Mouse (Mus musculus) liver (tissue): Measurements from ENCODE around the gene Usp13.

Source experiments
- DNase-seq: peaks from one replicate; pipeline ENCODE4 v3.0.0-alpha.2; 2020; ENCODE audit warnings: mixed read lengths

The Usp13 gene

GRCm38 (mm10) chr3:32939802-32940501, 122.6 kb downstream of the Usp13 start:
- DNase-seq: no peak

DNA sequence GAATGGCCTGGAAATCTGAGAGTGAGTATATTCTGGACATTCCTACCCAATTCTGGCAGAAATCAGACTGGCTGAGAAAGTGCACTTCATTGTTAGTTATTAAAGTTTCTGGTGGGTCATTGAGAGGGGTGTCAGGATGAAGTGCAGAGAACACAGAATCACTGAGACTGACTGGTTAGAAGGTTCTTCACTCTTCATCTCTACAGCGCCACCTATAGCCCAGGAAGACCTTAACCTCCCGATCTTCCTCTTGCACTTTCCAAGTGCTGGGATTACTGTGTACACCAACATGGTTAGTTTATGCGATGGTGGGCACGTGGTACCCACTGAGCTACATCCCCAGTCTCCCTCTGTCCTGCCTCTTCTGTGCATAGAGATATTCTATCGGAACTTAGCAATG, 130.1 kb downstream of the Usp13 start:
- no peak for DNase-seq

DNA sequence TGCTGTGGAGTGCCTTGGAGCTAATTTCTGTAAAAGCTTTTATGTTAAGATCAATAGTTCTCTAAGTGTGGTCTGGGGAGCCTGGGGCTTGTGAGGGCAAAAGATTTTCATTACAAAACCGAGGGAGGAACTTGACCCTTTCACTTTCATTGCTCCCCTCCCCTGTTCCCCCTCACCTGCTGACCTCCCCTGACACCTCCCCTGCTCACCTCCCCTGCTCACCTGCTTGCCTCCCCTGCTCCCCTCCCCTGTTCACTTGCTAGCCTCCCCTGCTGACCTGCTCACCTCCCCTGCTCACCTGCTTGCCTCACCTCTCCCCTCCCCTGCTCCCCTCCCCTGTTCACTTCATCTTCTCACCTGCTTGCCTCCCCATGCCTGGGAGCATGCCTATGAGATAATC, 134.0 kb downstream of the Usp13 start:
- no peak for DNase-seq

GRCm38 (mm10) chr3:32961494-32961893, 144.1 kb downstream of the Usp13 start:
- DNase-seq: no peak

GRCm38 (mm10) chr3:32965528-32965927, 148.2 kb downstream of the Usp13 start:
- no peak for DNase-seq

DNA sequence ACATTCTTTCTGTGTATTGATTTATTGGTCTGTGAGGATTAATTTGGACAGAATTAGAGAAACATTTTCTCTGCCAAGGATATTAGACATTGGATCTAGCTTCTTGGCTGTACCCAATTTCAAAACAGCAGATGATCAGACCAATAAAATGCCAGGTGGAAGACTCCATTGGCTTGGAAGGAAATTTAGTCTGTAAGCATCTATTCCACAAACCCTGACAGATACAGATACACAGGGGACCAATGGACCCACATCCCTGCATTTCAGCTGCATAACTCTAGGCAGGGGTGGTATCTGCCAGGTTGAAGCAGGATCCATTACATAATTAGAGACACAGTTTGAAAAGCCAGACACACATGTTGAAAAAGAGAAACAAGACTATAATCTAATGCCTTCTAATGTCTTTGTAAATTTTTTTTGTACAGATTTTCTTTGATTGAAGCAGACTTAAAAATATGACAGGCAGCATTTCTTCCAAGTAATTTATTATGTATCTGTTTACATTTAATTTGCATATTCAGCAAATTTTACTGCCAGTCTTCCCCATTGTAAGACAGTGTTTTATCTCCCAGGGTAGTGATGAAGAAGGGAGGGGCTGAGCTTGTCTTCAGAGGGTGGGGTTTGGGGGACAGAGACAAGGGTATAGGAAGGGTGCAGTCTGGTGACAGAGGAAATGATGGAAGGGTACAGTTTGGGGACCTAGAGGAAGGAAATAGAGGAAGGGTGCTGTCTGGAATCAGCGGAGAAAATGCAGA, 151.5 kb downstream of the Usp13 start:
- DNase-seq: no peak

DNA sequence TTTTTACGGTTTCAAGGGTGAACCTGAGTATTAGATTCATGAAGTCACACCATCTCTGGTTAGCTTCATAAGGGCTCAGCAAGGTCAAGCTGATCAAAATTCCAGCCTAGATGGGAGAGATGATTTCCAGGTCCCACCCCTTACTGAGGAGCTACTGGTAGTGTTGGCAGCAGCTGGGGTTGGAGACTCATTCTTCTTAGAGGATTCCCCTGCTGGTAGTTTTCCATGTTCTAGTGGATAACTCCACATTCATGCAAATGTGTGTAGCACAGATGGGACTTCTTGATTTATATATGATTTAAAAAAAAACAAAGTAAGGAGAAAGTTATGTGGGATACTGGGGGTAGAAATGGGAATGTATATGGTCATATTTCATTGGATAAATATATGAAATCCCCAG, 152.9 kb downstream of the Usp13 start:
- DNase-seq: no peak

DNA sequence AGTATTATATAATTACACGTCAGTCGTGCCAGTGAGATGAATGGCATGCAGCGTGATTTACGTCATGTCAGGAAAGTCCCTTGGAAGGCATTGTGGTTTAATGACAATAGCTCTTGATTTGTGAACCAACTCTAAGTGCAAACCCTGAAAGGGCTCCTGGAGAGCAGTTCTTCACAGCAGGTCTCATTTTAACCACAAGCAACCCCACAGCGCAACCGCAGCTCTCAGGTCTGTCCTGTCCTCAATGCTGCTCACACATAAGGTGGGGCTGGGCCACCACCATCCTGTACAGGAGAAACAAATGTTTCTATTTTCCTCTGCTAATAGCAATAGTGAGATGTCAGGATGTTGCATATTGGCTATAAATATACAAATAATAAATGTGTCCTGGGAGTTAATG, 161.9 kb downstream of the Usp13 start:
- DNase-seq: no peak

GRCm38 (mm10) chr3:32979981-32980380, 162.6 kb downstream of the Usp13 start:
- no peak for DNase-seq

- DNase-seq: no peak
Observed at GRCm38 (mm10) chr3:32985141-32985540, 167.8 kb downstream of the Usp13 start.
